In the genomic region with DNA sequence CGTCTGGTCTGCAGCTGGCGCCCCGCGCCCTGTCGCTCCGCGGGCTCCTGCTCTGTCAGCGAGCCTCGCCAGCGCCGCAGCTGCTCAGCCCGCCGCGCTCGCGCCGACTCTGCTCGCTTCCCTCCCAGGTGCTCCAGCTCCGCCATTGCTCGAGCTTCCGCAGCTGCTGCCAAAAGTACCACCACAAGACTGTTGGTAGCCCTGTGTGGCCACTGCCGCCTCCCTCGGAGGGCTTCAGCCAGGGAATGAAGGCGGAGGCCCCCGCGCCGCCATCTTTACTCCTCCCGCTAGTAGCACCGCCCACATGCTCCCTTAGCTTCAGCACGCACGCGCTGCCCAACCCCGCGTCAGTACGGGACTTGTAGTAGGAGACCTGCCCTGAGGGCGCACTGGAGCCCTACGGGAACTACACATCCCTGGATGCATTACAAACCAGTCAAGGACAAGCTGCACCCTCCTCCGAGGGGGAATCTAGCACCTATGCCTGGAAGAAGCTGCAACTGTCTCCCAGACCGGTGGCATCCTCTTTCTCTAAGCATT, we compare ENCODE assay signal across 8 mouse cellular contexts. TPM values are rescaled to one million over a fixed set of nuclear protein-coding genes. Genes with fewer than 3 reads are reported as not detected.
DNase-seq lines count a peak whose midpoint lies in the region; ATAC-seq lines count a peak whose summit lies in the region.

A gene (minus strand): TSS at position 306 of the 540 bp plus-strand sequence.

- ATAC-seq in megakaryocyte progenitor cell, adult 5-6 weeks (replicated peaks; ENCODE audit: poor library complexity), result peak; percentile 99

- peak; percentile 97 for DNase-seq in adipocyte (ENCODE audit: low spot score)
- DNase-seq in embryo, embryonic 10 days (ENCODE audit: low spot score), result peak; percentile 99
- DNase-seq in gastrocnemius, postnatal 10 days, result peak; percentile 93
- peak; percentile 94 for DNase-seq in induced T-regulatory cell, adult 2 months (ENCODE audit: low read depth)
- DNase-seq in left cerebral cortex, adult 9 months (ENCODE audit: low spot score in 2 of 2), result peak; percentile 98 to 99
- DNase-seq in right cerebral cortex, postnatal 14 days, result peak; percentile 96
- DNase-seq in urinary bladder, postnatal 36 days (ENCODE audit: low spot score in 2 of 2), result peak; percentile 89 to 94

RNA-seq across cellular contexts. Expression of the gene that starts here (rescaled TPM):
- total RNA-seq in gastrocnemius, postnatal 10 days (2021), result 100 to 1,000 TPM; 199 to 221 TPM
- total RNA-seq in megakaryocyte progenitor cell, adult 5-6 weeks (2015), result 7.4 and 7.5 TPM in 2 replicates
- total RNA-seq in megakaryocyte progenitor cell, adult 5-6 weeks (2017), result 5.6 and 7.8 TPM in 2 replicates

Comparison
In these comparisons a context has a peak if more than half of its experiments do, and no peak if none do; other contexts are left out.
1. Peak in every context shown above with its lines: DNase-seq and ATAC-seq.
2. RNA of the gene that starts here (total RNA-seq): 199 to 221 TPM in gastrocnemius, postnatal 10 days; 5.6 to 7.8 TPM in megakaryocyte progenitor cell, adult 5-6 weeks; every median in the first group is over 10 times any median in the second.